Mouse (Mus musculus): ENCODE measurements around the gene Tmem151a. TPM values are rescaled to one million over a fixed set of nuclear protein-coding genes. Genes with fewer than 3 reads are reported as not detected.
A peak's percentile ranks its signal among the peaks of the same experiment; 100 is the strongest.

The Tmem151a gene
- 1 to 10 TPM; 2.1 to 3.9 (median 3.2) TPM for total RNA-seq (2022)

- no peak for DNase-seq (ENCODE audit: low spot score)
These were observed at the start of gene Tmem151a for GRCm38 (mm10) chr19:5085145-5085863. TSS of gene Tmem151a (minus strand) at chr19:5085531.

DNA sequence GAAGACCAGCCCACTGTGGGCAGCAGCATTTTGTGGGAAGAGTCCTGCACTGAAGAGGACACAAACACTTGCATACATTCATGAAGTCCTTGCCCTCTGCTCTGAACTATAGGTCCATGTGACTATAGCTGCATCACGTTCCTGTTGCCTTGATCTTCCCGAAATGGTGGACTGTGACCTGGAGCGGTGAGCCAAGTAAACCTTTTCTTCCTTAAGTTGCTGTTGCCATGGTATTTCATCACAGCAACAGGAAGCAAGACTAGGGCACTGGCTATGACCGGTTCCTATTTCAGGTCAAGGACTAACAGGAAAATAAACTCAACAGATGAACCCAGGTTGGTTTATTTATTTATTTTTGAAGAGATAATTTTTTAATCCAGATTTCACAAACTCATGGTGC is 45.9 kb upstream of the Tmem151a start:
- no peak for DNase-seq (ENCODE audit: low spot score)

- DNase-seq (ENCODE audit: low spot score): no peak
These were observed 44.4 kb upstream of the Tmem151a start for GRCm38 (mm10) chr19:5129770-5130169.

DNA sequence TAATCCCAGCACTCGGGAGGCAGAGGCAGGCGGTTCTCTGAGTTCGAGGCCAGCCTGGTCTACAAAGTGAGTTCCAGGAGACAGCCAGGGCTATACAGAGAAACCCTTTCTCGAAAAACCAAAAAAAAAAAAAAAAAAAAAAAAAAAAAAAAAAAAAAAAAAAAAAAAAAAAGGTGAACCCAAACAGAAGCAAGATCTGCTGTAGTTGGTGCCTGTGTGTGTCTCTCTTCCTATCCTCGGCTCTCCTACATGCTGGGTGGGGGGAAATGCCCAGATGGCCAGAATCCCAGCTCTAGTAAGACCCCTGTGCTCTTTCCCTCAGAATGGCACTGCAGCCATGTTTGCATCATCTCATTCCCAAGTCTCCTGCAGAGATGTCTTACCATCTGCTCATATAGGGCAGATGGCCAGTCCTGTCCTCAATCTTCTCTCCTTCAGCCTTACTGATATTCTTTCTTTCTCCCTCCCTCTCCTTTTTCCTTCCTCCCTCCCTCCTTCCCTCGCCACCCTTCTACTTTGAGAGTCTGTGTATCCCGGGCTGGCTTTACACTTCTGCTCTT is 38.8 kb upstream of the Tmem151a start:
- DNase-seq (ENCODE audit: low spot score): no peak

DNA sequence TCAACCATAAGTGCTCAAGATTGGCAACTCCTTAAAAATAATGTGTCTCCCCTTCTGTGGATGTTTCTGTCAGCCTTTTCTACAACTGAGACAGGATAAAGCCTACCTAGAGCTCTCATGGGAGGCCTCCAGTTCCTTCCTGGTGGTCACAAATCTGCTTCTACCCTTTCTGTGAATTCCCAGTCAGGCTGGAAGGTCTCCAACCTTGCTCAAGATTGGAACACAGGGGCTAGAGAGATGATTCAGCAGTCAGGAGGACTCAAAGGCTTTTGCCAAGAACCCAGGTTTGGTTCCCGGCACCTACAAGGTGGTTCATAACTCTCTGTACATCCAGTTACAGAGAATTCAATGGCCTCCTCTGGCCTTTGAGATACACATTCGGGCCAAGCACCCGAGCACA is 37.9 kb upstream of the Tmem151a start:
- DNase-seq (ENCODE audit: low spot score): no peak

DNA sequence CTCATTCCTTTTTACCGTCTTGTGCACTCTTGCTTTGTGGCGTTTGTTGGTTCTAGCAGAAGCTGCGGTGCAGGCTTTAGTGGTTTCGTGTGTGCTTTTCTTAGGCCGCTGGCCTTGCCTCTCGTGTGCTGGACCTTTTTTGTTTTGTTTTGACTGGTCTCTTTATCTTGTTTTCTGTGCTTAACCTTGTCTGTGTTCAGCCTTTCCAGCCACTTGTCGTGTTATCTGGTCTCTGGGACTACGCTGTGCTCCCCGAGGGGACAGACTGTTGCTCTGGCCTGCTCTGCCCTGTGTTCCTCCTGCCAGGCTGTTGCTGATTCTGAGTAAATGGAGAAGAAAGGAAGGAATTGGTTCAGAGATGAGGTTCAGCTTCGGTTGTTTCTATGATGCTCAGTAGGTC is 37.2 kb upstream of the Tmem151a start:
- no peak for DNase-seq (ENCODE audit: low spot score)

GRCm38 (mm10) chr19:5118384-5118698 is 33.0 kb upstream of the Tmem151a start, which contains the start of gene Klc2:
TSS of gene Klc2 (minus strand) at chr19:5118560.
- DNase-seq (ENCODE audit: low spot score): no peak

GRCm38 (mm10) chr19:5117494-5118383 is 32.4 kb upstream of the Tmem151a start:
- DNase-seq (ENCODE audit: low spot score): peak; percentile 81

DNA sequence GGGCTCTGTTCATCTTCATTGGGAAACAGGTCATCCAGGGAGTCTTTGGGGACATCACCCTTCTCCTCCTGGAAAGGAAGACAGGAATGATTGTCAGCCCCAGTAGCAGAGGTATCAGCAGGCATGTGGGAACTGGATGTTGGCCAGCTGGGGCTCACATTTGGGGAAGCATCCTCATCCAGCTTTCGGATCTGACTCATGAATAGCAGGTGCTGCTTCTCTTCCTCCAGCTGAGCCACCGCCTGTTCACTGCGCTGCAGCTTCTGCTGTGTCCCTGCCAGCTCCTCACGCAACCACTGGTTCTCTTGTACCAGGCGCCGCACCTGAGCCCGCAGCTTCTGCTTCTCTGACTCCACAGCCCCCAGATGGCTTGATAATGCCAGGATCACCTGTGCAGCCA is 28.5 kb upstream of the Tmem151a start:
- no peak for DNase-seq (ENCODE audit: low spot score)

DNA sequence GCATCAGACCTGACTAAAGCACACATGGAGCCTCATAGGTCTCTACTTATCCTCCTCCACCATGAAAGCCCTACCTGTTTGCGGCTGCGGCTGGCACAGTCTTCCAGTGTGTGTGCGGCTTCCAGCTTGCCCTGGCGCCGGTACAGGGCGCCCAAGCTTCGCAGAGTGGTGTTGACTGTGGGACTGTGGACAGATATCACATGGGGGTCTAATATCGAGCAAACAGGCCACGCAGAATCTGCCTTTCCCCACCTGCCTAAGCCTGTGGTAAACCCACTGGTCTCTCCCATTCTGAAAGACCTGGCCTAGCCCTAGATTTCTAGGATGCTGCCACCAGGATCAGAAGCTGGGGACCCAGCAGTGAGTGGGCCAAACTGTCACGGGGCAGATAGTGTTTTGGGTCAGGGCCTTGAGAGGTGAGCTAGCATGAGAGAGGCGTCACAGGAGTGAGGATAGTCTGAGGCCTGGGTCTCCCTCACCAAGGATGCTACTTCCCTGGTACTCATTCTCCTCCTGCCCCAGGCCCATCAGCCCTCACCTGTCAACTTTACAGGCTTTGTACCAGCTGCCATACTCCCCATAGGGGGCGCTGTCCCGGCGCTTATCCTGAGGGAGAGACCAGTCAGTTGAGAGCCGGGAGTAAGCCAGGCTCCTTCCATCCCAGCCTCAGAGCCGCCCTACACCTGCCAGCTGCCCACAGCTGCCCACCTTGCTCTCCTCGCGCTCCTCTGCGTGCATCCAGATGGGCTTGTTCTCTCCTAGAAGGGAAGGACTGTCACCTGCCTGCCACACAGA is 24.5 kb upstream of the Tmem151a start:
- DNase-seq (ENCODE audit: low spot score): no peak

GRCm38 (mm10) chr19:5108702-5109101 is 23.4 kb upstream of the Tmem151a start:
- no peak for DNase-seq (ENCODE audit: low spot score)

DNA sequence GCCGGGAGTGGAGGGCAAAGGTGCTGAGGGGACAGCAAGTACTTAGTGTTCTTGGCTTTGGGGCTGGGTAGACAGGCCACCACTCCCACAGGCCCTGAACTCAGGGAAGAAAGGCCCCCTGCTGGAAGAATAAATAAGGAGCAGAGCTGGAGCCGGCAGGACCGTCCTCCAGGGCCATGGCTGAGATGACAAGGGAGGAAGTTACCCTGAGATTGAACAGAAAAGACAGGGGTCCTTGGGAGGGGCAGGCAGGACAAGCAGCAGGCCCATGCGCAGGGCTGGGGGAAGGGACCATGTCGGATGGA is 22.9 kb upstream of the Tmem151a start:
- peak; percentile 40 for DNase-seq (ENCODE audit: low spot score)

- no peak for DNase-seq (ENCODE audit: low spot score)
These were observed 22.4 kb upstream of the Tmem151a start for GRCm38 (mm10) chr19:5107556-5108270.

DNA sequence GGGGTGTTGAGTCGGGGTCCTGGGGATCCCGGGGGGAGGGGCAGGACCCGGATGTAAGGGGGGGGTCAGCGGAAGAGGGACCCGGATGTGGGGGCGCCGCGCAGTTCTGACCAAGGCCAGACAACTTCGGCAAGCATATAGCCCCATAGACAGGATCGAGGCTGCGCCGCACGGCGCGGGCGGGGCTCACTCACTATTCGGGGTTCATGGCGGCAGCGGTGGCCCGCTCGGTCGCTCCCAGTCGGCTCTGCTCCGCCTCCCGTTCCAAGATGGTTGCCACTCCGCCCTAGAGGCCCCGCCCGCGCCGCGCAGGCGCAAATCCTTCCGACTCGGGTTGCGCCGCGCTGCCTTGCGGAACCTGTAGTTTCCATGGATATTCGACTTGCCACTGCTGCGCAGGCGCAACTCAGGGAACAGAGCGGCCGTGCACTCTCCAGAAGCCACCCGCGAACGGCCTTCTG is 21.4 kb upstream of the Tmem151a start, which contains the start of gene Rab1b:
Gene Rab1b, minus strand, starts transcription at position 342 of the 461 bp plus-strand sequence.
- peak; percentile 98 for DNase-seq (ENCODE audit: low spot score)

- DNase-seq (ENCODE audit: low spot score): no peak
These were observed 20.7 kb upstream of the Tmem151a start for GRCm38 (mm10) chr19:5106074-5106473.

DNA sequence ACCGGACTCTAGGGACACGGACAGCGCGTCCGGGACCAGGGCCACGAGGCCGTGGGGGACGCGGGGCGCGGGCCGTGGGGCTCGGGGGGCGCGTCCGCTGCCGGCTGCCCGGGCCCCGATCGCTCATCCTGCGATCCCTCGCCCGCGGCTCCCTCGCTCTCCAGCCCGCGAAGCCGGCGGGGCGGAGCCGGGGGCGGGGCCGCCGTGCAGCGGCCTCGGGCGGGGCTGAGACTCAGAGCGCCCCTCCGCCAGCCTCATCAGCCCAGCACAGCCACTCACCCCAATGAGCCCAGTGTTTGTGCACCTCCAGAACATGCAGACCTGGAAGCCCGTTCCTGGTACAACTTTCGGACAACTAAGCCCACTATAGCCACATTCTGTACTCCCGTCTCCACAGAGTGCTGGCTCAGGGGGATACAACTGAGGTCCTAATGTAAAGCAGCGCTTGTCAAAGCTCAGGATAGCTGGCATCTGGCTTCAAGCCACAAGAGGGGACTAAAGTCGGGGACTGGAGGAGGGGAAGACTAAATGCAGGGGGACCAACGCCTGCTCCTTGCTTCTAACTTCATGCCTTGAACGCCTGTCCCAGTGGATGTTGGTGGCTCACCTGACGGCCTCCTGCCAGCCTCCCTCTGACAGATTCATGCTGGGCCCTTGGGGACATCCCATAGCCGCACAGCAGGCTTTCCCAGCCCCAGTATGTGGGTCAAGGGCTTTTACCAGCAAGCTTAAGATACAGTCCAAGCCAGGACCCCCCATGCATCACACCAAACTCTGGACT is 13.2 kb upstream of the Tmem151a start, which contains the start of gene Cnih2:
Gene Cnih2, minus strand, starts transcription at position 159 of the 781 bp plus-strand sequence.
- DNase-seq (ENCODE audit: low spot score): no peak

GRCm38 (mm10) chr19:5097521-5098362 is 12.4 kb upstream of the Tmem151a start:
- no peak for DNase-seq (ENCODE audit: low spot score)

DNA sequence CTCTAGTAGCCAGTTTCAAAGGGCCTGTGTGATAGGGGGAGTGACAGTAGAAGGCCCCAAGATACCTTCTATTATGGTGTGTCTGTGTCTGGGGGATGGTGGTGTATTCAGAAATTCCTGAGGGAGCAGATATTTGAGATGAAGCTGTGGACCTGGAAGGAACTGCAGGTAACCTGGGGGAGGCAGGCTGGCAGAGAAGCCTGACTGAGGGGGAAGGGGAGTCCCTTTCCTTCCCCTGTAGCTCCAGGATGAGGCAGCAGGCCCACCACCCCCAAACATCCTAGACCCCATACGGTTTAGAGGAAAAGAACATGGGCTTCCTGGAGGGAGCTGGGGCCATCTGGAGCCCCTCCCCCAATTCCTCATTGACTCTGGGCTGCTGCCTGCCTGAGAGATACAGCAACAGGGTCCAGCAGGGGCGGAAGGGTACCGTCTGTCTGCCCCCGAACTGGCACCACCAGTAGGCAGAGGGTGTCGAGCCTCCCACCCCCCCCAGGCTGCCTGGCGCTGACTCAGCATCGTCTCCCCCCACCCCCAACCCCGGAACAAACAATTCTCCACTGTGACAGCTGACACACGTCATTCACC is 10.7 kb upstream of the Tmem151a start:
- no peak for DNase-seq (ENCODE audit: low spot score)

Measured in heart, adult 8-10 months (tissue).